Mouse (Mus musculus) spleen, adult 12 weeks (tissue): ENCODE data around the gene Kcnip1.

Experiments
- DNase-seq: peaks from one replicate; pipeline ENCODE4 v3.0.0; 2022; ENCODE audit warnings: low spot score

The Kcnip1 gene

GRCm38 (mm10) chr11:33986525-33986924 lies 6.4 kb downstream of the Kcnip1 start:
- DNase-seq: no peak

GRCm38 (mm10) chr11:33980146-33980545 lies 12.8 kb downstream of the Kcnip1 start:
- DNase-seq: no peak

GRCm38 (mm10) chr11:33975121-33975520 lies 17.8 kb downstream of the Kcnip1 start:
- DNase-seq: no peak

GRCm38 (mm10) chr11:33974341-33975040 lies 18.5 kb downstream of the Kcnip1 start:
- no peak for DNase-seq

GRCm38 (mm10) chr11:33972114-33972513 lies 20.8 kb downstream of the Kcnip1 start:
- DNase-seq: no peak

- no peak for DNase-seq
These were observed 23.8 kb downstream of the Kcnip1 start for GRCm38 (mm10) chr11:33969199-33969598.

GRCm38 (mm10) chr11:33967708-33968107 lies 25.2 kb downstream of the Kcnip1 start:
- DNase-seq: no peak

GRCm38 (mm10) chr11:33965380-33965779 lies 27.6 kb downstream of the Kcnip1 start:
- no peak for DNase-seq

- no peak for DNase-seq
These were observed 30.1 kb downstream of the Kcnip1 start, which contains the start of gene Kcnmb1 for GRCm38 (mm10) chr11:33962688-33963407. Kcnmb1 (plus strand) TSS chr11:33963013.

GRCm38 (mm10) chr11:33962178-33962577 lies 30.8 kb downstream of the Kcnip1 start:
- DNase-seq: no peak

- no peak for DNase-seq
These were observed 34.2 kb downstream of the Kcnip1 start for GRCm38 (mm10) chr11:33958713-33959112.

GRCm38 (mm10) chr11:33957595-33957994 lies 35.4 kb downstream of the Kcnip1 start:
- DNase-seq: no peak

- no peak for DNase-seq
These were observed 36.3 kb downstream of the Kcnip1 start for GRCm38 (mm10) chr11:33956623-33957022.

GRCm38 (mm10) chr11:33955982-33956381 lies 37.0 kb downstream of the Kcnip1 start:
- DNase-seq: no peak

- no peak for DNase-seq
These were observed 41.0 kb downstream of the Kcnip1 start for GRCm38 (mm10) chr11:33951684-33952625.

GRCm38 (mm10) chr11:33951155-33951554 lies 41.8 kb downstream of the Kcnip1 start:
- DNase-seq: no peak

GRCm38 (mm10) chr11:33946501-33946900 lies 46.5 kb downstream of the Kcnip1 start:
- DNase-seq: no peak

GRCm38 (mm10) chr11:33944786-33945328 lies 48.1 kb downstream of the Kcnip1 start:
- no peak for DNase-seq

- no peak for DNase-seq
These were observed 48.7 kb downstream of the Kcnip1 start for GRCm38 (mm10) chr11:33944067-33944785.

GRCm38 (mm10) chr11:33943565-33943964 lies 49.4 kb downstream of the Kcnip1 start:
- no peak for DNase-seq

GRCm38 (mm10) chr11:33939456-33940113 lies 53.4 kb downstream of the Kcnip1 start:
- DNase-seq: no peak
